Mouse (Mus musculus) adrenal gland, postnatal 14 days (tissue): ENCODE measurements around the gene Ginm1. TPM values are rescaled to one million over a fixed set of nuclear protein-coding genes. Genes with fewer than 3 reads are reported as not detected.

Experiments
- microRNA-seq, 2 experiments: library from miRNA; unstranded; fragments of <30 nt; microRNA quantifications; one replicate each; pipeline ENCODE4 v1.2.0; 2021
- total RNA-seq: library from RNA; stranded (reverse); gene quantifications from 2 replicates; pipeline ENCODE4 v1.2.3, GENCODE M21; 2021

The Ginm1 gene
- total RNA-seq, 1 experiment from 2014 or later: 239 TPM

Small RNA genes within 50 kb of the gene (microRNA-seq; reads per million reads assigned to microRNA genes)
- gene Mir5104: 0.85 to 1.1 reads per million in 2 experiments

Other genes starting within 250 kb of the Ginm1 start
- gene Lrp11, start 203.0 kb downstream of the Ginm1 start, total RNA-seq: 14.8 and 15.2 TPM in 2 replicates
- gene Nup43, start 125.3 kb downstream of the Ginm1 start, total RNA-seq: 10.7 and 12.3 TPM in 2 replicates
- 71.3 and 73.5 TPM in 2 replicates for gene Pcmt1, start 111.7 kb downstream of the Ginm1 start, total RNA-seq
- gene Lats1, start 111.6 kb downstream of the Ginm1 start, total RNA-seq: 51.5 and 51.8 TPM in 2 replicates
- gene Katna1, start 66.8 kb downstream of the Ginm1 start, total RNA-seq: 33.8 and 35.4 TPM in 2 replicates
- 27.7 and 28.3 TPM in 2 replicates for gene Ppil4, start 67 bp upstream of the Ginm1 start, total RNA-seq
- gene Zc3h12d, start 39.6 kb upstream of the Ginm1 start, total RNA-seq: 0.52 and 2.1 TPM in 2 replicates
- 57.5 and 70.3 TPM in 2 replicates for gene Tab2, start 163.4 kb upstream of the Ginm1 start, total RNA-seq